Mouse (Mus musculus): ENCODE results near the gene 5330417H12Rik.

Gene 5330417H12Rik

DNA sequence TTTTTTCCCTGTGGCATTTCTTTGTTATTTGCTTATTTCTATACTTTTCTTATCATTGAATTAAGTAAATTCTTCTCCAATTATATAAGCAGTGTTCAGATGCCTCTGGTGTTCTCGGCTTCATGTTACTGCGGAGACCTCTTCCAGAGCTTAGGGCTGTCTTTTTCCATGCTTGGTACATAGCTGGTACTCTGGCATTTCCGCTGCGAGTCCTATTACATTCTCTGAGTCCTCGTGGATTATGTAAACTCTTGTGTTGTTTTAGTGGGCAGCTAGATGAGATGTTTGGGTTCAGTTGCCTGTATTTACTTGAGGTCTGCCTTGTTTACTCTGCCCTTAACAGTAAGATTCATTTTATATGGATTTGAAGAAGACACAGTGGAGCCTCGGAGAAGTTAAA is 820 bp upstream of the 5330417H12Rik start:
- DNase-seq (ENCODE audit: low spot score in 2 of 2): no peak

DNA sequence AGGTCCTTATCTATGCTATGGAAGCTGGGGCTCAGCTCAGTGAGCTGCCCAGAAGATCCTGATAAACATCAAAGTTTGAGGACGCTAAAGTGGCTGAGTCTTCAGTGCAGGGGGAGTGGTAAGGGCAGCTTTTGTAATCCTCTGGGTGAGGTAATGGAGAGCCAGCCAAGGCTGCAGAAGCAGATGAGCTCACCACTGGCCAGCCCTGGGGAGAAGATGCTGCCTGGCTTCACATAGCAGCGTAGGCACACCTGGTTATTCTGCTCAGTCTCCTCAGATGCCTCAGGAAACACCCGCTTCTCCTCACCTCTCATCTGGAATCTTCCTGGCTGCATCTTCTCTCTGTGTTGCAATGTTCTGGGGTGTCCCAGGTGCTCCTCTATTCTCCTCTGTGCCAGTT is 529 bp downstream of the 5330417H12Rik start:
- no peak for DNase-seq (ENCODE audit: low spot score in 2 of 2)

DNA sequence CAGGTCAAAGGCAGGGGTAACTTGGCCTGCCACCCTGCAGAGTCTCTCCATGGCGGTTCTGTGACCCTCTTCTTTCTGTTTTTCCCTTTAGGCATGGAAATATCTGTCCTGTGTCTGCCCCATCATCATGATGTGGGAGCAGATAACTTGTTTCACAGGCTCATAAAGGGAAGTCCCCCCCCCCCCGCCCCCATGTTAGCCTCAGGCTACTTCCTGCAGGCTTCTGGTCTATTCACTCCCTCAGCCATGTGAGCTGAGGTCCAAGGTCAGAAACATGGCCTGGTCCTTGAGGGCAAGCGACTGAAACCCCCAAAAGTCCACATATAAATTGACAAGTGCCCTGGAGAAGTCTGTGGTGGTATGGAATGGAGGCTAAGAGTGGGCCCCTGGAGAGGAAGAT is 4.8 kb downstream of the 5330417H12Rik start:
- no peak for DNase-seq (ENCODE audit: low spot score in 2 of 2)

DNA sequence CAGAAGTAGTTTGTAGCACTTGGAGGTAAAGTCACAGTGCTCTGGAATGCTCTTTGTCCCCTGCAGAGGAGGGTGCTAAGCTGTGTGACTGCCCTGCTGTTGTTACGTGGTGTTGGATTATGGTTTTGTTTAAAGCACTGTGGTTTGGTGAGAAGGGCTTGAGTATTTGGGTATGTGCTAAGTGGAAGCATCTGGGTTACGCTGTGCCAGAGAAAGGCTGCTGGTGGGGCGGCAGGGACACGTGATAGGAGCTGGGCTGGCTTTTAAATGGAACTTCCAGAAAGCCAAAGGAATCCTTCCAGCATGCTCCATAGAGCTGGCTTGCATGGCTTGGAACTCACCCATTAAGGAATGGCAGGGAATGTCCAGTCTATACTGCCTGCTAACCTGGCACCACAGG is 5.7 kb downstream of the 5330417H12Rik start:
- no peak for DNase-seq (ENCODE audit: low spot score in 2 of 2)

DNA sequence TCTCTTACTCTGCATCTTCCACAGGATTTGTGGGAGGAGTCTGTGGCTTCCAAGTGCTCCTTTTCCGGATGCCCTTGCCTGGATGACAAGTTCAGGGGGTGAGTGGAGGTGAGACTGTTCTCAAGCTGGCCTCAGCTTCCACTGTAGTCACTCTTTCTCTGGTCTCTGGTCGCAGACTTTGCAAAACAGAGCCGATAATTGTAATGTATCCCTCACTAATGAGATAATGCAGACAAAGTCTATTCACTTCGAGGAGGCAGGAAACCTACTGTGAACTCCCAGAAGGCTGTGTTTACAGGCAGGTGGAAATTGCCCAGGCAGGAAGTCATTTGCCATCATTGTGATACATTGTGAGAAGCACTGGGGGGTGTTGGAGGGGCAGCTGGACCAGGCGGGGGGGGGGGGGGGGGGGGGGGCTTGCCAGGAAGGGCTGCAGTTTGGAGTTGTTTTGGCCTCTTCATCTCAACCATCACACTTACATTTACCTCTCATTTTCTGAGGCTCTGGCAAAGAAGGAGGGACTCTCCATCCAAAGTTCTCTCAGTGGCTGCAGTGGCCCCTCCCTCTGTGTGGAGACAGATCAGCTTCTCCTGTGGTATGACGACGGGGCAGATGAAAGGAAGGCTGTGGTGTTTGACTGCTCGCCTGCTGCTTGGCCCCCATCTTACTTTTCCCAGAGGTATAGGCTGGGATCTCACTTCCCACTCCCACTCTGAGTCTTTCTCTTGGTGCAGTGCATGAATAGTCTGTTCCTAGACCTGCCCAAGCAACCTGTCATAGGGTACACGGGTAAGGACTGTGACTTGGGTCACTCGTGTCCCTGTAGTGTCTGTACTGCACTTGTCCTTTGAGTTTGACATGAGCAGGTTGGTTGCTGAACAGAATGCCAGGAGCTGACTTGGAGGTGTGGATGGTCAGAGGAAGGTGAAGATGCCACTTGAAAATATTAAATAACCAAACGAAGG is 6.7 kb downstream of the 5330417H12Rik start:
- no peak for DNase-seq (ENCODE audit: low spot score in 2 of 2)

DNA sequence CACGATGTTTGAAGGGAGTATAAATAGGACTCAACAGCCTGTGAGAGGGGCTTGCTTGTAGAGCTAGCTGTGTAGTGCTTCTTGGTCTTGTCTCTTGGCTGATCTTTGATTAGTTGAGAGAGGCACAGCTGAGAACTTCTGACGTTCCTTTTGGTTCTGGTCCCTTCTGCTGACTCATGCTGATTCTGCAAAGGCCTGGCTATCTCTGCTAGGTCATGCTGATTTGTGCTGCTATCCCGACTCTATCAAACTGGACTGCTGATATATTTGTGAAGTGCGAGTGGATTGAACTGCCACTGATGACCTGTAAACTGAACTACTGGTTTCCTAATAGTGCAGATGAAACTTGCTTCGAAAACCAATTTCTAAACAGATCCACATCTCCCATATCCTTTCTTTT is 14.1 kb downstream of the 5330417H12Rik start:
- DNase-seq (ENCODE audit: low spot score in 2 of 2): no peak

DNA sequence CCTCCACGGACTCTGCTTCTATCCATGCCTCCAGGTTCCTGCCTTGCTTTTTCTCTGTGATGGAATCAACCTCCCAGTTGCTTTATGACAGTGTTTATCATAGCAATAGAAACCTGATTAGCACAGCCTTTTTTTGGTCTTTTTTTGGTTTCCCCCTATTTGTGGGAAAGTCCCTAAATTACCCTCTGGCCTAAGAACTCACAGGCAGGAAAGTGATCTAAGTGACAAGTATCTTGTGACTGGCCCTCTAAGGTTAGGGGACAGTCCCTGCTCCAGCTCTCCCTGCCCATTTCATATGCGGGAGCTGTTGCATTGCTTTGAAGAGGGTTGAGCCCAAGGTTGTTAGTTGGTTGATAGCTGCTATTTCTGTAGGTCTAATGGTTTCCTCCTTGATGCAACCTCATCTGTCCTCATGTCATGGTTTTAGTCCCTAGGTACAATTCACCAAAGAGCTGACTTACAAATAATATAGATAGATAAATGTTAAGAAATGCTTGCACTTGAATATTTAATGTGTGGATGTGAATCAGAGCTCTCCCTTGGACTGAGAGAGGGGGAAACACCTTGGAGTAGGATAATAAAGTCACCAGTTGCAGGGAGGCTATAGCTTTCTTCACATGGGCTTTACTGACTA is 15.2 kb downstream of the 5330417H12Rik start:
- peak in 1 of 2 experiments; percentile 35 for DNase-seq (ENCODE audit: low spot score in 2 of 2)

DNA sequence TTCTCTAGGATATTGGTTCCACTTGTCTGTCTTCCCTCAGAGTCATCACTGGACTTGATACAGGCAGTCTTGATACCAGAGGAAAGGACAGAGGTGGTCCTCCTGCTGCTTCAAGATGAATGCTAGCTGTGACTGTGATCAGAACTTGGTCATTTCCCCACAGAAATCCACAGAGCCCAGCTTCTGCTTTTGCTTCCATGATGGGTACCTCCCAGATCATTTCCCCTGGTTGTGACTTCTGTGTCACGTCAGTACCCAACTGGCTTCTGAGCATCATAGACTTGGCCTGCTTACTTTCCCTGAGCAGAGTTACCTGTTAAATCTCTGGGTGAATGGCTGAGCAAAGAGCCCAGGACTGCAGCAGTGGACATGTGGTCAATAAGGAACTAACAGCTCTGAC is 17.2 kb downstream of the 5330417H12Rik start:
- DNase-seq (ENCODE audit: low spot score in 2 of 2): no peak

DNA sequence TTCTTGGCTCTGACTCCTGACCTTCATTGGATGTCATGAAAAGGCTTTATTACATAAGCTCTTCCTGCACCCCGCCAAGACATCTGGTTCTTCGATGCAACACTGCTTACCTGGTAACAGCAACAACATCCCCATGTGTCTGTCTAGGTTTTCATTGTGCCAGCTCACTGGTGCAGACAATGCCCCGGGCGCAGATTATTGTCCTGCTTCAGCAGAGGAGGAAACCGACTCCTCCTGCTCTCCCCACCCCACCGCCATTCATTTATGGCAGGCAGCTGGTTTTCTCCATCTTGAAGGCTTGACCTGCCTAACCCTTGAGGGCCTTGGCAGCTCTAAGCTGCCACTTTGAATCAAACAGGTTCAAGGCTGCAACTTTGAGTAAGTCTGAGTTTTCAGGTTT is 22.0 kb downstream of the 5330417H12Rik start:
- no peak for DNase-seq (ENCODE audit: low spot score in 2 of 2)

DNA sequence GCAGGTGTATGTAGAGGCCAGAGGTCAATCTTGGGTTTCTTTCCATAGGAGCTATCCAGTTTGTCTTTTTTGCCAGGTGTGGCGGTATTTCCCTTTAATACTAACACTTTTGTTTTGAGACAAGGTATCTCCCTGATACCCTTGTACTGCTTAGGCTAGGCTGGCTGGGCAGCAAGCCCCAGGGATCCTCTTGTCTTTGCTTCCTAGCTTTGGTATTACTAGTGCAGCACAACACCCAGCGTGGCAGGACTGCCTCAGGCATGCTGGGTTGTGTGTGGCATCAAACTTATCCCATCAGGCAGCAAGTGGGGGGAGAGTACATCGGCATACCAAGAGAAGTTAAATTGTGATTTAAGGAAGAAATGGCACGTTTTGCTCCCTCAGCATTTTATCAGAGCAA is 22.5 kb downstream of the 5330417H12Rik start:
- DNase-seq (ENCODE audit: low spot score in 2 of 2): no peak

DNA sequence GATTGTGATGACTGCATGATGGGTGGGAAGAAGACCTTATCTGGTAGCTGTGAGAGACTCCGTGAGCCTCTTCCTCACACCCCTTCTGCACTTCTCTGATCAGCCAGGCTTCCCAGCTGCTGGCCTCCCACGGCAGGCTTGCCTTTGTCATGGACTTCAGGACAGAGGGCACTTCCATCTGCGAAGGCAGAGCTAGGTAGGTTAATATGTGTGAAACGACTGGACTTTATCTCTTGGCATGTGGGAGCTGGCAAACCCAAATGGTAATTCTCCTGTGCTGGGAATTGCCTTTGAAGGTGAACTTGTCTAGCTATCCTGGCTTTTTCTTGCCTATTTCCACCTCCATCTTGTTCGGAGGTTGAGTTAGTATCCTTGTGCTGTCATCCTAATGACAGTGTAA is 24.3 kb downstream of the 5330417H12Rik start:
- no peak for DNase-seq (ENCODE audit: low spot score in 2 of 2)

DNA sequence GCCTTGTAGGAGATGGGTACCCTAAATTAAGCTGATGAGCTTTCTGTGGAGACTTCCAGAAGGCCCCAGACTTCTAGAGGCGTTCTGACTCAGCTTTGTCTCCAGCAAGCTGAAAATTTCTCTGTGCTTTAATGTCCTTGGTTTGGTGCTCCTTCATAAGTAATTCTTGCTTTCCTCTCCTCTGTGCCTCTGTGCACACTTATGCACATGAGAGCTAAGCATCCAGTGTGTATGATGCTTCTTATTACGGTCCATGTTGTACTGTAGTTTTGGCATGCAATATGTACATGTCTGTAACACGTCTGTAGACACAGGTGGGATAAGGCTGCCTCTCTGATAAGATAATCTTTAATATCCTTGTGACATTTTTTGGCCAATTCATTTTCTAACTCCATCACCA is 27.0 kb downstream of the 5330417H12Rik start:
- DNase-seq (ENCODE audit: low spot score in 2 of 2): no peak

DNA sequence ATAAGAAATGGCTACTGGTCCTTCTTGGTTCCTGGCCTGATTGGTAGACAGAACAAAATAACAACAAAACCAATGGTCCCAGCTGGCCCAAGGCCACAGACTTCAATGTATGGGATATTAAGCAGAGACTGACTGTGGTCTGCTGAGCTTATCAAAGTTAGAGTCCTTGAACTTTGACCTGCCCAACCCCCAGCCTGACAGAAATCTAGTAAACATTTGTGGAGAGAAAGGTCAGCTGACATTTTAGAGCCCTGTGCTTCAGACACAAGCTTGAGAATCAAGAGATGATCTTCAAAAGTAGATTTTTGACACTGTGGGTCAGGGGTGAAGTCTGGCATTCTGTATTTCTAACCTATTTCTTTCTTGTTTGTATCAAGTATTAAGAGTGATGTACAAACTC is 28.2 kb downstream of the 5330417H12Rik start:
- no peak for DNase-seq (ENCODE audit: low spot score in 2 of 2)

DNA sequence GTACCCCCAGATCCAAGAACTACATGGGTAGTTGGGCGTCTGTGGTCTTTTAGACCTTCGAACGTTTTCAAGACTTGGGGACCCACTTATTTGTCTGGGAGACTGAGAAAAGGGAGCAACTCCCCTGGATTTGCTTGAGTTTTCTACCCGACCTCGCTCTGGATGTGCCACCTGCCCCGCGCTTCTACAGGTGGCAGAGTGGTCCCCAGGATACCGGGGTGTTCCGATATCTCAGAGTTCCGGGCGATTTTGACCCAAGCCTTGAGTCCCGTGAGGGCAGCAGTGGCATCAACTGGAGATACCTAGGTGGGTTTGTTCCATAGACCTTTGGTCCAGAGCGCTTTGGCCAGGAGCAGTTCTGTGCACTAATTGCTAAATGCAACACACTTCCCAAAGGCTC is 29.5 kb downstream of the 5330417H12Rik start:
- no peak for DNase-seq (ENCODE audit: low spot score in 2 of 2)

DNA sequence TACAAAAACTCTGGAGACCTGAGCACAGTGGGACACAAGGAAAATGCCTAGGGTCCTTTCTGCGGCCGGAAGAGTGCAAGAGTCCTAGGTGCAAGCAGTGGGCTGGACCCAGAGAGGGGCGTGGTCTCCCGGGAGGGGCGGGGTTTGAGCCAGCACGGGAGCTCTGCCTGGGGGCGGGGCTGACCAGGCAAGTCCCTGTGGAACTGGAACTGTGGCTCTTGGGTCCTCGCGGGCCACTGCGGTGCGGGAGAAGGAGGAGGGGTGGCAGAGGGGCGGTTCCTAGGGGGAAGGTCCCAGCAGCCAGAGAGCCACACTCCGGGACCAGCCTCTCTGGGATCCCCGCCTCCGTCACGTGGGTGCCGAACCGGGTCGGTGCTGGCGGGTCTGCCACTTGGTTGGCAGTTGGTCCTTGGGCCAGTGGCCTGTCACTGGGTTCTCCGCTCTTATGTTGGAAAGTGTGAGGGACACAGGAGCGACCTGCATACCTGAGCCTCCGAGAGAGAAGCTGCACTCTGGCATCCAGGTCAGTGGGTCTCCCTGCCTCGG is 30.0 kb downstream of the 5330417H12Rik start, which contains the start of gene Ppfibp2:
Gene Ppfibp2 (plus strand): TSS at position 351 of the 546 bp plus-strand sequence.
- DNase-seq (ENCODE audit: low spot score in 2 of 2): peak; percentile 74 to 86

DNA sequence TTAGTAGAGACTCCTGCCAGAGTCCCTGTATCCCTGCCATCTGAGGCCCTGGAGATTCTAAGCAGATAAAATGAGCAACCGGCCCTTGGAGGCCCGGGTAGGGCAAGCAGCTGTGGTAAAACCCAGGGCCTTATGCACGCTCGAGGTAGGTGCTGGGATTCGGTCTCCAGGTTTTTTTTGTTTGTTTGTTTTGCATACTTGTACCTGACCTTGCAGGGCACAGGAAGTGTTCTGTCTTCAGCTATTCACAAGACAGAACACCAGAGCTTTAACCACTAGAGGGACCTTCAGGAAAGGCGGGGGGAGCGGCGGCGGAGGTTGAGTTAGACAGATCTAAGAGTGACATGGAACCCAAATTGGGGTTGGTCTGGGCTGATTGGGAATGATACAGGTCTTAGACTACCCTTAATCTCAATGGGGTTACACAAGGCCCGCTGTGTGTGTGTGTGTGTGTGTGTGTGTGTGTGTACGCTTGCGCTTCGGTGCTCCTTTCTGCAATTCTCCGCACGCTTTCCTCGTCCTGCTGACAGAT is 30.6 kb downstream of the 5330417H12Rik start:
- DNase-seq (ENCODE audit: low spot score in 2 of 2): peak; percentile 30 to 59

DNA sequence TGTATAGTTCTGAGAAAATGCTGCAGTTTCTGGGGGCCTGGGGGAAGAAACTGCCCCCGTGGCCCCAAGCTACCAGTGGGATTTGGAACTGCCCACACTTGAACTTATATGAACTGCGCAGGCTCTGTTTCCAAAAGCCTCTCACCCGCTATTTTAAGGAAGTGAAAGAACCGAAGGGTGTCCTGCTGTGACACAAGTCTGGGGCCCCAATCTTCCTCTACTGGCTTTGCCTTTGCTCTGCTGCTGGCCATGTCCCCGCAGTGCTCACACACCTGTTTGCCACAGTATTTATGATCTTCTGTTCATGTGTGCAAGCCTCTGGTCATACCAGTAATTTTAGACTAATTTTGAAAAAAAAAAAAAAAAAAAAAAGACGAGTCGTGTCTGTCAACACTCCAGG is 31.1 kb downstream of the 5330417H12Rik start:
- peak in 1 of 2 experiments; percentile 51 for DNase-seq (ENCODE audit: low spot score in 2 of 2)

DNA sequence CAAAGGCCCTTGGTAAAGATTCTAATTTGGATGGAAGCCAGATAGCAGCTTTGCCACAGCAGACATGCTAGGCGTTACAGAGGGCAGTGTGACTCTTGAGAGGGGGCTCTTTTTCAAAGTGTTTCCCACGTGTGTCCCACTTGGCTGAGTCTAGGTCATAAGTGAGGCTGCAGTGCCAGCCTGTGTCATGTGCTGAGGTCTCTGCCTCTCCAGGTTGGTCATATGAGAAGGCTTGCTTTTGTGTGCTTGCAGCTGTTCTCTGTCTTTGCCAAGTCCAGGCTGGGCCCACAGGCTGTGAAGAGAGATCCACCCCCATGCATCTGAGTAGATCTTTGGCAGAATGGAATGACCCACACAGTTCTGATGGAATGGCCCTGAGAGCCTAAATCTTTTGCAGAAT is 32.3 kb downstream of the 5330417H12Rik start:
- peak in 1 of 2 experiments; percentile 8 for DNase-seq (ENCODE audit: low spot score in 2 of 2)

DNA sequence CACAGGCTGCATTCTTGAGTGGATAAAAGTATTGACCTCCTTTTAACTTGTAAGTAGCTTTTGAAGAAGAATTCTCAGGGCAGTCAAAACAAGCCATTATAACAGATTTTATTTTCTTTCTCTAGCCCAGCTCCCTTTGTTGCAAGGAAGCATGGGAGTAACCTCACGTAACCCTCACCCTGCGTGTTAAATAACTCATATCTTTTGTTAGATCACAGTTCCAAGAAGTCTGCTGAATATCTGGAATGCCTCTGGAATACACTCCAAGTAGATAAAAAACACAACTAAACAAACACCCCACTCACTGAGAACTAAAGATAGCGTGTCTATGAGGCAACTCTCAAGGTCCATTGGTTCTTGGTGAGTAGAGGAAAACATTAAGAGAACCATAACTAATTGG is 50.7 kb downstream of the 5330417H12Rik start:
- DNase-seq (ENCODE audit: low spot score in 2 of 2): no peak

Measured in natural killer cell, adult 2 months (primary cell).